Mouse (Mus musculus) ES-E14 (cell line): Measurements from ENCODE around the gene Erfe. TPM values are rescaled to one million over a fixed set of nuclear protein-coding genes. Genes with fewer than 3 reads are reported as not detected.

Experiments used
- DNase-seq: peaks from one replicate; pipeline ENCODE4 v3.0.0-alpha.2; 2013; ENCODE audit warnings: low read depth, low spot score
- H3K27ac ChIP-seq: 2 replicates; pipeline ENCODE4 v1.5.1; 2012; ENCODE audit warnings: low read depth, mild to moderate bottlenecking, low read length, moderate library complexity, mixed read lengths; ENCODE audit not compliant: poor library complexity, insufficient read depth, severe bottlenecking
- H3K36me3 ChIP-seq: 2 replicates; pipeline ENCODE4 v1.6.1; 2012; ENCODE audit warnings: mild to moderate bottlenecking, low read length, moderate library complexity, mixed read lengths; ENCODE audit not compliant: control insufficient read depth, poor library complexity, insufficient read depth, severe bottlenecking
- H3K4me1 ChIP-seq, 2 experiments: fragments of 150-350 bp in 1 of 2; sonication (generic) in 1 of 2; 2 replicates each; pipeline ENCODE4 v1.6.1; 2012; ENCODE audit warnings: low read length in 2 of 2, mild to moderate bottlenecking in 1 of 2, mixed read lengths in 1 of 2; ENCODE audit not compliant: control insufficient read depth in 2 of 2, insufficient read depth in 2 of 2, poor library complexity in 1 of 2
- H3K4me3 ChIP-seq, 2 experiments: fragments of 150-350 bp in 1 of 2; sonication (generic) in 1 of 2; 2 replicates each; pipeline ENCODE4 v1.5.1; 2012; ENCODE audit warnings: low read length in 2 of 2, low read depth in 1 of 2, mild to moderate bottlenecking in 1 of 2, mixed read lengths in 1 of 2; ENCODE audit not compliant: insufficient read depth in 1 of 2, poor library complexity in 1 of 2, severe bottlenecking in 1 of 2
- H3K9ac ChIP-seq: 2 replicates; pipeline ENCODE4 v1.6.1; 2012; ENCODE audit warnings: low read depth, mild to moderate bottlenecking, low read length, mixed read lengths; ENCODE audit not compliant: poor library complexity, insufficient read depth, severe bottlenecking
- H3K9me3 ChIP-seq: fragments of 150-350 bp; sonication (generic); 2 replicates; pipeline ENCODE4 v1.6.1; 2012; ENCODE audit warnings: low read depth, mild to moderate bottlenecking, low read length; ENCODE audit not compliant: control insufficient read depth, insufficient read depth
- CHD2 ChIP-seq: IDR thresholded peaks from 2 replicates; pipeline ENCODE4 v1.6.1; 2014; ENCODE audit warnings: mild to moderate bottlenecking, low read depth, low read length, inconsistent platforms
- HCFC1 ChIP-seq: IDR thresholded peaks from 2 replicates; pipeline ENCODE4 v1.6.1; 2012; ENCODE audit warnings: low read length, inconsistent platforms, borderline replicate concordance; ENCODE audit not compliant: insufficient read depth
- MAFK ChIP-seq: IDR thresholded peaks from 2 replicates; pipeline ENCODE4 v1.6.1; 2014; ENCODE audit warnings: mild to moderate bottlenecking, low read depth, low read length, inconsistent platforms; ENCODE audit not compliant: insufficient read depth
- ZC3H11A ChIP-seq: IDR thresholded peaks from 2 replicates; pipeline ENCODE4 v1.6.1; 2012; ENCODE audit warnings: low read depth, mild to moderate bottlenecking, inconsistent platforms, low read length, borderline replicate concordance
- ZNF384 ChIP-seq: IDR thresholded peaks from 2 replicates; pipeline ENCODE4 v1.6.1; 2012; ENCODE audit warnings: low read depth, low read length, inconsistent platforms
- in situ Hi-C, 2 experiments: fragments of 600-800 bp; cut with MboI; formaldehyde crosslinking; loops; one replicate each; pipeline ENCODE4 v1.15.1; 2025; ENCODE audit warnings: low sequenced_read_pairs in 2 of 2, inconsistent platforms in 1 of 2; ENCODE audit not compliant: unreplicated experiment in 2 of 2
- total RNA-seq: library from RNA; depleted of rRNA; stranded (reverse); fragments of 300-350 nt; gene quantifications from 2 replicates; pipeline ENCODE4 v1.2.3, GENCODE M21; 2012

The Erfe gene
- total RNA-seq, 1 experiment: 6.3 TPM

DNA sequence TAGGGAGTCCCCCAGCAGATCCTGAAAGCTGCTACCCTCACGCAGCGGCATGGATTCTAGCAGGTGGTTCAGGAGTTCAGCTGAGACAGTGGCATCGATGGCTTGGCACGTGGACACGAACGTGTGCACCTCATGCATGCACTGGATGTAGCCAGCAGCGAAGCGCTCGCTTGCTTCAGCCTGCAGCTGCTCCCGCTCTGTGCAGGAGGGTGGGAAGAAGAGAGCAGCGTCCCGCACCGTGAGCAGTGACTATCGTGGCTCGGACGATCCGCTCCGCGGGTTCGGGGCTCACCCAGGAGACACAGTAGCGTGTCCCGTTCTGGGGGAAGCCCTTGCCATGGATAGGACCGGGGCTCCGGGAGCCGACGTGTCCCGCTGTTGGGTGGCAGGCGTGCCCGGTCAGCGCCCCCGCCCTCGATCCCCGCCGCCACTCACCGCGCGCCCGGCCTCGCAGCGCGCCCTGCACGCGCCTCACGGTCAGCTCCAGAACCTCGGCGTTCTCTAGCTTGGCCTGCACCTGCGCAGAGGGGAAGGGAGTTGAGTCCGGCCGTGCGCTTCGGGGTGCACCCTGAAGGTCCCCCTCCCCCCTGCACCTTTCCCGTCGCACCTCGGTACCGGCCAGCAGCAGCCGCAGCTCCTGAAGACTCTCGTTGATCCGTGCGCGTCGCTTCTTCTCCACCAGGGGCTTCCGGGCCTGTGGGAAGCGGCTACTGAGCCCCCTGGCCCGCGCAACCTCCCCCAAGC lies 46.2 kb downstream of the Erfe start:
- Histone ChIP-seq H3K4me1 (peaks cover 1 to 9% of the 10 kb centered on the region in 2 experiments; a peak in 2 of 4 replicates), H3K36me3 (peaks cover 3% of the 10 kb centered on the region; the same call in 1 of the 2 replicates), H3K9me3 (no peaks in the 10 kb centered on the region), H3K27ac (no peak overlapping the region), H3K4me3 (peak overlapping the region; percentile 78 to 87), H3K9ac (peak overlapping the region; percentile 80)
- in situ Hi-C loops: no loop called here
- TF ChIP-seq MAFK (no peak), CHD2 (no peak), ZC3H11A (no peak), HCFC1 (no peak), ZNF384 (no peak)
- DNase-seq: no peak

DNA sequence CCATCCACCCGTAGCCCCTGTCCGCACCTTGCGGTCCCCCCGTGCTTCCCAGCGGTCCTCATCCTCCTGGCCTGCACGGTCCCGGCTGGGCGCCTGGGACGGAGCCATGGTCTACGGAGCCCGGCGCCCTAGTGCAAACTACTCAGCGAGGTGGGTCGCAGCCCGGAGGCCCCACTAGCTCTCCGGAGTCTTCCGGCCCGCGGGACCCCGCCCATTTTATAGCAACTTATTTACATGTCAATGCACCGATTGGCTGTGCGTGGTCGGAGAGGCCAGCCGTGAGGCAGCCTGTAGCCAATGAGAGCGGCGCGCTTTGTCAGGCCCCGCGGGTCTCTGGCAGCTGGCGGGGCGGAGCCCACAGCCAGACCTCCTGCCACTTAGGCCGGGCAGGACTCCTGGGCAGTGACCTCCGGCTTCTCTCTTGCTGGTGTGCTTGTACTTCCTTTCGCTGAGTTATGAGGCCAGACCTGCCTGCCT lies 46.8 kb downstream of the Erfe start:
- in situ Hi-C loops: no loop called here
- DNase-seq: peak; percentile 89
- peaks cover 3% of the 10 kb centered on the region; the same call in 1 of the 2 replicates for H3K36me3 ChIP-seq
- TF ChIP-seq ZNF384: no peak
- 0 out of 2 replicates have a peak, but pooled peaks have one; percentile 7 for TF ChIP-seq ZC3H11A
- 0 out of 2 replicates have a peak, but pooled peaks have one; percentile 19 for TF ChIP-seq HCFC1
- no peak for TF ChIP-seq MAFK
- TF ChIP-seq CHD2: no peak
- peak overlapping the region; percentile 80 for H3K9ac ChIP-seq
- H3K27ac ChIP-seq: no peak overlapping the region
- peaks cover 1 to 9% of the 10 kb centered on the region in 2 experiments; a peak in 2 of 4 replicates for H3K4me1 ChIP-seq
- no peaks in the 10 kb centered on the region for H3K9me3 ChIP-seq
- peak overlapping the region; percentile 78 to 87 for H3K4me3 ChIP-seq

- no peak overlapping the region for H3K27ac ChIP-seq
- TF ChIP-seq CHD2 (no peak), ZNF384 (no peak), HCFC1 (no peak), MAFK (no peak), ZC3H11A (no peak)
- no peak for DNase-seq
- in situ Hi-C loops: no loop called here
- H3K9me3 ChIP-seq: no peaks in the 10 kb centered on the region
- H3K4me3 ChIP-seq: peak overlapping the region; percentile 52 to 87
- H3K36me3 ChIP-seq: peaks cover 3% of the 10 kb centered on the region; the same call in 1 of the 2 replicates
- peak overlapping the region; percentile 32; the same call in 1 of the 2 replicates for H3K9ac ChIP-seq
- H3K4me1 ChIP-seq: peaks cover 1 to 9% of the 10 kb centered on the region in 2 experiments; a peak in 2 of 4 replicates
These were observed 47.3 kb downstream of the Erfe start for GRCm38 (mm10) chr1:91413536-91413897.

- H3K4me3 ChIP-seq: peak within 1 kb of the TSS; percentile 78 to 87
- DNase-seq: no peak
- peaks cover 1 to 9% of the 10 kb centered on the region in 2 experiments; a peak in 2 of 4 replicates for H3K4me1 ChIP-seq
- H3K27ac ChIP-seq: no peak within 1 kb of the TSS
- TF ChIP-seq HCFC1 (no peak), CHD2 (no peak), ZNF384 (no peak), ZC3H11A (no peak), MAFK (no peak)
- in situ Hi-C loops: no loop called here
- H3K36me3 ChIP-seq: peaks cover 3% of the 10 kb centered on the region; the same call in 1 of the 2 replicates
- H3K9me3 ChIP-seq: no peaks in the 10 kb centered on the region
- H3K9ac ChIP-seq: peak within 1 kb of the TSS; percentile 80
These were observed 47.8 kb downstream of the Erfe start, which contains the start of gene Hes6 for GRCm38 (mm10) chr1:91413898-91414594. TSS of gene Hes6 (minus strand) at chr1:91414038.
